Mouse (Mus musculus): ENCODE results near the gene Fam173a. TPM values are rescaled to one million over a fixed set of nuclear protein-coding genes. Genes with fewer than 3 reads are reported as not detected.

The Fam173a gene
- polyA plus RNA-seq, 1 experiment from 2014 or later, result 96.8 TPM

- Histone ChIP-seq H3K4me3 (ENCODE audit: low read depth, low read length) (peak within 1 kb of the TSS; percentile 64), H3K27ac (ENCODE audit: low read depth) (peak within 1 kb of the TSS; percentile 80), H3K4me2 (peak within 1 kb of the TSS; percentile 86), H3K9me3 (ENCODE audit: low read depth, low read length) (no peaks in the 10 kb centered on the region), H3K36me3 (ENCODE audit: insufficient read depth) (peaks cover 55% of the 10 kb centered on the region), H3K27me3 (ENCODE audit: insufficient read depth, low read length) (no peaks in the 10 kb centered on the region), H3K4me1 (ENCODE audit: insufficient read depth) (peaks cover 9% of the 10 kb centered on the region), H3K9ac (peak within 1 kb of the TSS; percentile 75)
- DNase-seq, result no peak
- no peak for ATAC-seq (ENCODE audit: insufficient read depth)
- no peak for TF ChIP-seq CTCF (IDR thresholded peaks at IDR 0.05; ENCODE audit: low read depth)
- 76% methylated on average over 3 of the region's 3 CpGs for WGBS
These were observed 6.4 kb downstream of the Fam173a start, which contains the start of gene Ccdc78 for GRCm38 (mm10) chr17:25786280-25786679. Gene Ccdc78, plus strand, starts transcription at chr17:25786580.

GRCm38 (mm10) chr17:25785281-25785745 lies 7.4 kb downstream of the Fam173a start, which contains the start of gene Haghl:
Gene Haghl, minus strand, starts transcription at chr17:25785673.
- H3K27ac ChIP-seq (ENCODE audit: low read depth), result peak within 1 kb of the TSS; percentile 80
- H3K9ac ChIP-seq, result peak within 1 kb of the TSS; percentile 75
- peak; percentile 19; the same call in 1 of the 2 replicates for TF ChIP-seq CTCF (IDR thresholded peaks at IDR 0.05; ENCODE audit: low read depth)
- peak within 1 kb of the TSS; percentile 86 for H3K4me2 ChIP-seq
- H3K36me3 ChIP-seq (ENCODE audit: insufficient read depth), result peaks cover 59% of the 10 kb centered on the region
- H3K4me3 ChIP-seq (ENCODE audit: low read depth, low read length), result peak within 1 kb of the TSS; percentile 64
- peak; percentile 86 for ATAC-seq (ENCODE audit: insufficient read depth)
- H3K9me3 ChIP-seq (ENCODE audit: low read depth, low read length), result no peaks in the 10 kb centered on the region
- peaks cover 9% of the 10 kb centered on the region for H3K4me1 ChIP-seq (ENCODE audit: insufficient read depth)
- H3K27me3 ChIP-seq (ENCODE audit: insufficient read depth, low read length), result no peaks in the 10 kb centered on the region
- peak; percentile 99 for DNase-seq
- WGBS, result under 1% methylated on average over 23 of the region's 23 CpGs

- peaks cover 58% of the 10 kb centered on the region for H3K36me3 ChIP-seq (ENCODE audit: insufficient read depth)
- peak overlapping the region; percentile 75 for H3K9ac ChIP-seq
- H3K4me1 ChIP-seq (ENCODE audit: insufficient read depth), result peaks cover 9% of the 10 kb centered on the region
- H3K4me3 ChIP-seq (ENCODE audit: low read depth, low read length), result peak overlapping the region; percentile 64
- no peak for TF ChIP-seq CTCF (IDR thresholded peaks at IDR 0.05; ENCODE audit: low read depth)
- peak overlapping the region; percentile 86 for H3K4me2 ChIP-seq
- no peak overlapping the region for H3K27ac ChIP-seq (ENCODE audit: low read depth)
- no peaks in the 10 kb centered on the region for H3K27me3 ChIP-seq (ENCODE audit: insufficient read depth, low read length)
- H3K9me3 ChIP-seq (ENCODE audit: low read depth, low read length), result no peaks in the 10 kb centered on the region
- ATAC-seq (ENCODE audit: insufficient read depth), result no peak
- no peak for DNase-seq
- WGBS, result 64% methylated on average over 15 of the region's 15 CpGs
These were observed 8.7 kb downstream of the Fam173a start for GRCm38 (mm10) chr17:25783861-25784574.

GRCm38 (mm10) chr17:25783086-25783485 lies 9.6 kb downstream of the Fam173a start:
- no peak overlapping the region for H3K4me3 ChIP-seq (ENCODE audit: low read depth, low read length)
- DNase-seq (no peak), ATAC-seq (ENCODE audit: insufficient read depth) (no peak)
- peaks cover 9% of the 10 kb centered on the region for H3K4me1 ChIP-seq (ENCODE audit: insufficient read depth)
- H3K27me3 ChIP-seq (ENCODE audit: insufficient read depth, low read length), result no peaks in the 10 kb centered on the region
- no peak for TF ChIP-seq CTCF (IDR thresholded peaks at IDR 0.05; ENCODE audit: low read depth)
- H3K36me3 ChIP-seq (ENCODE audit: insufficient read depth), result peaks cover 58% of the 10 kb centered on the region
- 68% methylated on average over 7 of the region's 7 CpGs for WGBS
- no peaks in the 10 kb centered on the region for H3K9me3 ChIP-seq (ENCODE audit: low read depth, low read length)
- H3K9ac ChIP-seq, result no peak overlapping the region
- H3K27ac ChIP-seq (ENCODE audit: low read depth), result no peak overlapping the region
- no peak overlapping the region for H3K4me2 ChIP-seq

DNA sequence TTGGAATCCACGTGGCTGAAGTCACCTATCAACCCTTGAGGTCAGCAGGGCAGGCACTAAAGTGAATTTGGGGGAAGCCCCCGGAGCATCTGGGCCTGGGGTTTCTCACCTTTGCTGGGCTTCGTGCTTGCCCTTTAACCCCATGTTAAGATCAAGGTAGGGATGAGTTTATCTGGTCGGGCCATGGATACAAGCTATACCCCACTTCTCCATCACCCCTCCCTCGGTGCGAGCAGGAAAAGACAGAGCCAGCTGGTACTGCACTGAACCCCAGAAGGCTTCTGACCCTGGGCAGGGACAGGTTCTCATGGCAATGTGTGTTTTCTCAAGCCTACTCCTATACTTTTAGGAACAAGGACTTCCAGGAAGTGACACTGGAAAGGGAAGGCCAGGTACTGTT lies 11.4 kb downstream of the Fam173a start:
- no peaks in the 10 kb centered on the region for H3K27me3 ChIP-seq (ENCODE audit: insufficient read depth, low read length)
- ATAC-seq (ENCODE audit: insufficient read depth) (no peak), DNase-seq (no peak)
- peaks cover 9% of the 10 kb centered on the region for H3K4me1 ChIP-seq (ENCODE audit: insufficient read depth)
- TF ChIP-seq CTCF (IDR thresholded peaks at IDR 0.05; ENCODE audit: low read depth), result no peak
- no peak overlapping the region for H3K27ac ChIP-seq (ENCODE audit: low read depth)
- H3K4me2 ChIP-seq, result no peak overlapping the region
- peaks cover 53% of the 10 kb centered on the region for H3K36me3 ChIP-seq (ENCODE audit: insufficient read depth)
- H3K4me3 ChIP-seq (ENCODE audit: low read depth, low read length), result no peak overlapping the region
- 69% methylated on average over 6 of the region's 6 CpGs for WGBS
- H3K9ac ChIP-seq, result no peak overlapping the region
- H3K9me3 ChIP-seq (ENCODE audit: low read depth, low read length), result no peaks in the 10 kb centered on the region

DNA sequence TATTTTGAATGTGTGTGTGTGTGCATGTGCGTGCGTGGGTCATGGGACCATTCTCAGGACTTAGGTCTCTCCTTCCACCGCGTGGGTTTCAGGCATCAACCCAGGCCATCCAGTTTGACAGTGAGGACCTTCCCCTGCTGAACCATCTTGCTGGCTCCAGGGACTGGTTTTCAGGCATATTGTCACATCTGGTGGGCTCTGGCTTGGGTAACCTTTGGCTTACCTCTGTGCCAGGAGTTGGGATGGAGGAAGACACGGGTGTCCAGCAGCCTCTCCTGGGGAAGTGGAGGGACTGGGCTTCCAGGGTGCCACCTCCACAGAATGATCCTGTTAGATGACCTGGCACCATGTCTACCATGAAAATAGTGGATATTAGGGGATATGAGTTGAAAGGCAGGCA lies 14.8 kb downstream of the Fam173a start:
- H3K9ac ChIP-seq, result no peak overlapping the region
- H3K4me2 ChIP-seq, result no peak overlapping the region
- H3K36me3 ChIP-seq (ENCODE audit: insufficient read depth), result peaks cover 39% of the 10 kb centered on the region
- no peaks in the 10 kb centered on the region for H3K9me3 ChIP-seq (ENCODE audit: low read depth, low read length)
- 93% methylated on average over 5 of the region's 5 CpGs for WGBS
- no peaks in the 10 kb centered on the region for H3K4me1 ChIP-seq (ENCODE audit: insufficient read depth)
- H3K4me3 ChIP-seq (ENCODE audit: low read depth, low read length), result no peak overlapping the region
- no peak for TF ChIP-seq CTCF (IDR thresholded peaks at IDR 0.05; ENCODE audit: low read depth)
- DNase-seq (no peak), ATAC-seq (ENCODE audit: insufficient read depth) (no peak)
- H3K27ac ChIP-seq (ENCODE audit: low read depth), result no peak overlapping the region
- no peaks in the 10 kb centered on the region for H3K27me3 ChIP-seq (ENCODE audit: insufficient read depth, low read length)

DNA sequence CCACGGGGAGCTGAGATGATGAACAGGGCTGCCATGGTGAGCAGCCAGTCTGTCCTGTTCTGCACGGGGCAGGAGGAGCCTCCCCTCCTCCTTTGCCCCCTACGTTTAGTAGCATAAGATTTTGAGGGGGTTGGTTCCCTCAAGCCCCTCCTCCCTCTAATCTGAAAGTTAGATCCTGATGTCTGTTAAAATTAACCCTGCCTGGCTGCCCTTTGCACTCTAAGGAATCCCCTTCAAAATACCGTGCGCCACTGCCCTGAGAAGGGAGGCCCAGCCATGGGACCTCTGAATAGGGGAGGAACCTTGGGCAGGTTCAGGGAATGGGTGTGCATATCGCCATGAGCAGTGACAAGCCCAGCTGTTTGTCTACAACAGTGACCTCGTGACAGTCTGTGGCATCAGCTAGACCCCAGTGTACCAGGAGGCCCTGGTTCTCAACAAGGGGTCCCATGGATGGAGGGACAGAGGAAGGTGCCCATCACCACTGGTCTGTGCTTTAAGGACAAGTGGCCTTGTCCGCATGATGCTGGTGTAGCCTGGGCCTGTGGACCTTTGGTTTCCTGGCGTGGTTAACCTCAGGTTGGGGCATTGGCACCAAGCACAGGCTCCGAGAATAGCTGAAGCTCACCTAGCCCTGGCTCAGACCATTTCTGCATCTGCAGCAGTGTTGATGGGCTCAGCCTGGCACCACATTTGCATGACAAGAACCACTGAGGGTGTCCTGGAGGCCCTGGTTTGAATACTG lies 17.2 kb downstream of the Fam173a start:
- 73% methylated on average over 10 of the region's 10 CpGs for WGBS
- H3K4me1 ChIP-seq (ENCODE audit: insufficient read depth), result no peaks in the 10 kb centered on the region
- ATAC-seq (ENCODE audit: insufficient read depth) (no peak), DNase-seq (no peak)
- no peaks in the 10 kb centered on the region for H3K9me3 ChIP-seq (ENCODE audit: low read depth, low read length)
- no peak for TF ChIP-seq CTCF (IDR thresholded peaks at IDR 0.05; ENCODE audit: low read depth)
- H3K4me2 ChIP-seq, result no peak overlapping the region
- no peak overlapping the region for H3K9ac ChIP-seq
- H3K4me3 ChIP-seq (ENCODE audit: low read depth, low read length), result no peak overlapping the region
- no peak overlapping the region for H3K27ac ChIP-seq (ENCODE audit: low read depth)
- H3K27me3 ChIP-seq (ENCODE audit: insufficient read depth, low read length), result no peaks in the 10 kb centered on the region
- H3K36me3 ChIP-seq (ENCODE audit: insufficient read depth), result 0 out of 2 replicates have a peak, but pooled peaks cover 20% of the 10 kb centered on the region
